Mouse (Mus musculus) liver, embryonic 13.5 days (tissue): ENCODE data around the gene Eef1akmt1. TPM values are rescaled to one million over a fixed set of nuclear protein-coding genes. Genes with fewer than 3 reads are reported as not detected.

ENCODE experiments used
- ATAC-seq: fragments of 200-750 bp; cut with Nextera tagmentation; 2 replicates; pipeline ENCODE4 v1.8.0; 2017; ENCODE audit warnings: low read depth, mild to moderate bottlenecking, moderate number of reproducible peaks, moderate library complexity
- DNase-seq: peaks from one replicate; pipeline ENCODE4 v3.0.0; 2022
- H3K27ac ChIP-seq: fragments of 300-500 bp; sonication (generic); 2 replicates; pipeline ENCODE4 v1.5.1; 2015; ENCODE audit warnings: moderate library complexity, mild to moderate bottlenecking, inconsistent platforms
- H3K27me3 ChIP-seq: fragments of 300-500 bp; sonication (generic); 2 replicates; pipeline ENCODE4 v1.6.1; 2015; ENCODE audit warnings: mild to moderate bottlenecking, inconsistent platforms
- H3K36me3 ChIP-seq: fragments of 300-500 bp; sonication (generic); 2 replicates; pipeline ENCODE4 v1.6.1; 2015; ENCODE audit warnings: mild to moderate bottlenecking, inconsistent platforms
- H3K4me1 ChIP-seq: fragments of 300-500 bp; sonication (generic); replicated peaks from 2 replicates; pipeline ENCODE4 v1.6.1; 2015; ENCODE audit warnings: inconsistent platforms
- H3K4me2 ChIP-seq: fragments of 300-500 bp; sonication (generic); 2 replicates; pipeline ENCODE4 v1.6.1; 2015; ENCODE audit warnings: inconsistent platforms, mild to moderate bottlenecking, moderate library complexity
- H3K4me3 ChIP-seq: fragments of 300-500 bp; sonication (generic); replicated peaks from 2 replicates; pipeline ENCODE4 v1.5.1; 2015; ENCODE audit warnings: mild to moderate bottlenecking, inconsistent platforms
- H3K9ac ChIP-seq: fragments of 300-500 bp; sonication (generic); 2 replicates; pipeline ENCODE4 v1.6.1; 2015; ENCODE audit warnings: mild to moderate bottlenecking, inconsistent platforms
- H3K9me3 ChIP-seq: fragments of 300-500 bp; sonication (generic); replicated peaks from 2 replicates; pipeline ENCODE4 v1.6.1; 2016; ENCODE audit warnings: inconsistent platforms
- WGBS: fragments of 180-500 bp; shearing (Covaris S2); methylation state at CpG from one replicate; pipeline ENCODE4 v1.1.7; 2015; ENCODE audit not compliant: insufficient replicate concordance; 5-methylcytosine and 5-hydroxymethylcytosine counted together
- polyA plus RNA-seq: library from polyadenylated mRNA; unstranded; fragments of >200 nt; fragmentation: Nextera tagmentation; extraction: Ambion mirVana; gene quantifications from 2 replicates; pipeline ENCODE4 v1.2.1, GENCODE M21; 2015

Eef1akmt1 gene
- polyA plus RNA-seq, 1 experiment from 2014 or later: 52.6 TPM

GRCm38 (mm10) chr14:57593279-57593678 is 21.9 kb upstream of the Eef1akmt1 start:
- no peak overlapping the region for H3K9ac ChIP-seq
- no peaks in the 10 kb centered on the region for H3K4me1 ChIP-seq
- H3K4me3 ChIP-seq: no peak overlapping the region
- no peaks in the 10 kb centered on the region for H3K27me3 ChIP-seq
- 83% methylated on average over 5 of the region's 5 CpGs for WGBS
- H3K27ac ChIP-seq: no peak overlapping the region
- ATAC-seq (no peak), DNase-seq (no peak)
- peaks cover 83% of the 10 kb centered on the region for H3K36me3 ChIP-seq
- H3K9me3 ChIP-seq: no peaks in the 10 kb centered on the region
- no peak overlapping the region for H3K4me2 ChIP-seq

- Histone ChIP-seq H3K9me3 (no peaks in the 10 kb centered on the region), H3K4me2 (no peak overlapping the region), H3K4me3 (no peak overlapping the region), H3K27me3 (no peaks in the 10 kb centered on the region), H3K4me1 (no peaks in the 10 kb centered on the region), H3K27ac (no peak overlapping the region), H3K36me3 (peaks cover 86% of the 10 kb centered on the region), H3K9ac (no peak overlapping the region)
- WGBS: 61% methylated on average over 3 of the region's 3 CpGs
- no peak for DNase-seq
- no peak for ATAC-seq
Observed at GRCm38 (mm10) chr14:57591830-57592229, 20.4 kb upstream of the Eef1akmt1 start.

- Histone ChIP-seq H3K9me3 (no peaks in the 10 kb centered on the region), H3K9ac (no peak overlapping the region), H3K4me2 (no peak overlapping the region), H3K36me3 (peaks cover 40% of the 10 kb centered on the region), H3K27ac (no peak overlapping the region), H3K4me1 (no peaks in the 10 kb centered on the region), H3K4me3 (no peak overlapping the region), H3K27me3 (no peaks in the 10 kb centered on the region)
- 68% methylated on average over 2 of the region's 2 CpGs for WGBS
- no peak for DNase-seq
- ATAC-seq: no peak
Observed at GRCm38 (mm10) chr14:57576364-57577060, 5.1 kb upstream of the Eef1akmt1 start.

GRCm38 (mm10) chr14:57574792-57575587 is 3.6 kb upstream of the Eef1akmt1 start:
- H3K4me1 ChIP-seq: peaks cover 9% of the 10 kb centered on the region
- no peak for ATAC-seq

GRCm38 (mm10) chr14:57565626-57566025 is 5.8 kb downstream of the Eef1akmt1 start:
- no peak for ATAC-seq
- Histone ChIP-seq H3K4me3 (no peak overlapping the region), H3K9ac (no peak overlapping the region), H3K4me1 (peaks cover 7% of the 10 kb centered on the region), H3K9me3 (no peaks in the 10 kb centered on the region), H3K36me3 (no peaks in the 10 kb centered on the region), H3K27me3 (no peaks in the 10 kb centered on the region), H3K27ac (no peak overlapping the region), H3K4me2 (no peak overlapping the region)
- DNase-seq: no peak
- WGBS: 78% methylated on average over 6 of the region's 6 CpGs

More at GRCm38 (mm10) chr14:57574792-57575587, 3.6 kb upstream of the Eef1akmt1 start:
- no peak for DNase-seq
- H3K9ac ChIP-seq: no peak overlapping the region
- no peak overlapping the region for H3K27ac ChIP-seq
- H3K36me3 ChIP-seq: peaks cover 30% of the 10 kb centered on the region
- no peaks in the 10 kb centered on the region for H3K9me3 ChIP-seq
- H3K27me3 ChIP-seq: no peaks in the 10 kb centered on the region
- no peak overlapping the region for H3K4me3 ChIP-seq
- WGBS: 81% methylated on average over 6 of the region's 6 CpGs
- H3K4me2 ChIP-seq: no peak overlapping the region

GRCm38 (mm10) chr14:57556922-57557321 is 14.5 kb downstream of the Eef1akmt1 start:
- WGBS: 85% methylated on average over 1 of the region's 1 CpGs
- no peak overlapping the region for H3K4me2 ChIP-seq
- H3K36me3 ChIP-seq: no peaks in the 10 kb centered on the region
- no peak overlapping the region for H3K4me3 ChIP-seq
- H3K9me3 ChIP-seq: no peaks in the 10 kb centered on the region
- H3K9ac ChIP-seq: no peak overlapping the region
- DNase-seq: no peak
- H3K27me3 ChIP-seq: no peaks in the 10 kb centered on the region
- no peaks in the 10 kb centered on the region for H3K4me1 ChIP-seq
- no peak for ATAC-seq
- H3K27ac ChIP-seq: no peak overlapping the region

GRCm38 (mm10) chr14:57555471-57556070 is 15.8 kb downstream of the Eef1akmt1 start:
- 74% methylated on average over 7 of the region's 7 CpGs for WGBS

GRCm38 (mm10) chr14:57554434-57554833 is 17.0 kb downstream of the Eef1akmt1 start:
- Histone ChIP-seq H3K4me2 (no peak overlapping the region), H3K27me3 (no peaks in the 10 kb centered on the region), H3K36me3 (peaks cover under 1% of the 10 kb centered on the region; the same call in 1 of the 2 replicates), H3K4me1 (no peaks in the 10 kb centered on the region), H3K9me3 (no peaks in the 10 kb centered on the region), H3K4me3 (no peak overlapping the region), H3K27ac (no peak overlapping the region), H3K9ac (no peak overlapping the region)
- WGBS: 89% methylated on average over 5 of the region's 5 CpGs
- DNase-seq (no peak), ATAC-seq (no peak)

More at GRCm38 (mm10) chr14:57555471-57556070, 15.8 kb downstream of the Eef1akmt1 start:
- Histone ChIP-seq H3K36me3 (no peaks in the 10 kb centered on the region), H3K27me3 (no peaks in the 10 kb centered on the region), H3K27ac (no peak overlapping the region), H3K9ac (no peak overlapping the region), H3K4me2 (no peak overlapping the region), H3K4me3 (no peak overlapping the region), H3K9me3 (no peaks in the 10 kb centered on the region), H3K4me1 (no peaks in the 10 kb centered on the region)
- DNase-seq: no peak
- ATAC-seq: no peak

GRCm38 (mm10) chr14:57552945-57553344 is 18.5 kb downstream of the Eef1akmt1 start:
- H3K36me3 ChIP-seq: peaks cover 6% of the 10 kb centered on the region; the same call in 1 of the 2 replicates
- ATAC-seq: no peak
- H3K27me3 ChIP-seq: no peaks in the 10 kb centered on the region
- no peak for DNase-seq
- H3K9ac ChIP-seq: no peak overlapping the region
- no peaks in the 10 kb centered on the region for H3K9me3 ChIP-seq
- H3K4me1 ChIP-seq: no peaks in the 10 kb centered on the region
- no peak overlapping the region for H3K27ac ChIP-seq
- no peak overlapping the region for H3K4me3 ChIP-seq
- H3K4me2 ChIP-seq: no peak overlapping the region

GRCm38 (mm10) chr14:57547062-57547461 is 24.4 kb downstream of the Eef1akmt1 start:
- ATAC-seq: no peak
- Histone ChIP-seq H3K9me3 (no peaks in the 10 kb centered on the region), H3K27me3 (peaks cover 4% of the 10 kb centered on the region; the same call in 1 of the 2 replicates), H3K27ac (no peak overlapping the region), H3K4me1 (peaks cover 19% of the 10 kb centered on the region), H3K36me3 (peaks cover 6% of the 10 kb centered on the region; the same call in 1 of the 2 replicates), H3K4me3 (no peak overlapping the region), H3K9ac (no peak overlapping the region), H3K4me2 (no peak overlapping the region)
- WGBS: 74% methylated on average over 5 of the region's 5 CpGs
- no peak for DNase-seq

GRCm38 (mm10) chr14:57546557-57547021 is 24.8 kb downstream of the Eef1akmt1 start:
- 0 out of 2 replicates have a peak overlapping the region, but pooled peaks have one; percentile 9 for H3K4me2 ChIP-seq
- H3K4me3 ChIP-seq: no peak overlapping the region
- no peak overlapping the region for H3K27ac ChIP-seq
- no peak overlapping the region for H3K9ac ChIP-seq
- peak; percentile 77 for ATAC-seq
- peaks cover 6% of the 10 kb centered on the region; the same call in 1 of the 2 replicates for H3K36me3 ChIP-seq
- no peak for DNase-seq
- peaks cover 6% of the 10 kb centered on the region; the same call in 1 of the 2 replicates for H3K27me3 ChIP-seq
- peaks cover 19% of the 10 kb centered on the region for H3K4me1 ChIP-seq
- H3K9me3 ChIP-seq: no peaks in the 10 kb centered on the region
- 24% methylated on average over 13 of the region's 13 CpGs for WGBS
